Mouse (Mus musculus): ENCODE results near the gene Syne1. TPM values are rescaled to one million over a fixed set of nuclear protein-coding genes. Genes with fewer than 3 reads are reported as not detected.

The Syne1 gene
- 26.0 TPM for polyA plus RNA-seq (2015; fragmentation: Illumina TruSeq; extraction: RNeasy Lipid Tissue Mini Kit (QIAGEN cat#74804); ENCODE audit: insufficient read depth, low replicate concordance)

DNA sequence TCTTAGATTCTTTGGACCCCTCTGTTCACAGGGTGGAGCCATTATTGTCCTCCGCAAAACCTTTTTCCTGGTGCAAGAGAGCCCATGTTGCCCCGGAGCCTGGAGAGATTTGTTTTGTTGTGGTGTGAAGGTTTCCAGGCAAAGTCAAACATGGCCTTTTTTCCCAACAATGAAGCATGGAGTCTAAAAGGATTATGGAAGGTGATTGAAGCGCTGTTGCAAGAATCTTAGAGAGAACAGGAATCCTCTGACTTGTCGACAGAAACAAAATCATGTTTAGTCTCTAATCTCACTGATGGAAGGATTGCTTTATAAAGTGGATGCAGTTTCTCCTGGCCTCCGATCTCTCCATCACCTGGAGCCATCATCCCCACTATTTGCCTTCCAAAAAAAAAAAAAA, at the start of gene Syne1:
Syne1 (minus strand) TSS at position 101 of the 400 bp plus-strand sequence.

GRCm38 (mm10) chr10:5593464-5593863, 42.2 kb upstream of the Syne1 start, which contains the start of gene Myct1:
Myct1 (plus strand) TSS chr10:5593775.

DNA sequence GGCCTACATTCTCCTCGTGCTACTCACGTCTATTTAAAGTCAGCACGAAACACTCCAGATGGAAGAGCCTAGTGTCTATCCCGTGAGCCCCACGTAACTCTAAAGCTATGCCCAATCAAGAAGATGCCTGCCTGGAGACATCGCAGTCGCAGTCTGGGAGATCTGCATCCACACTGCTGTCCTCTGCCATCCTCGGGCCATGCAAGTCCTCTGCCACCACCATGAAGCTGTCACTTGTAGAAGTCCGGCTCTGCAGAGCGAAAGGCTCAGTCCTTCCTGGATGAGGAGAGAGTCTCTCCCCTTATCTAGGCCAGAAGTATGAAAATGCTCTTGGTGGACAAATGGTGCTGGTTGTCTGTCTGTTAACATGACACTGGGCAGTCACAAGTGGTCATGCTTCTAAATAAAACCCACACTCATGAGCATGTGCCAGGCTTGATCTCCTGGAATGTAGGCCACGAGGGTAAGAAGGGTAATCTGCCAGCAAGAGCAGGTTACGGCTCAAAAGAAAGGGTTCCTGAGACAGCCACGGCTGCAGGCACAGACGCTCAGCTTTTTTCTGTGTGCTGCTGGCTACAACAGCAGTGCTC, 482.5 kb downstream of the Syne1 start, which contains the start of gene Gm10097:
Gm10097 (plus strand) TSS at position 517 of the 590 bp plus-strand sequence.

Other genes with a start within 250 kb of the Syne1 start
- gene Myct1, start 42.3 kb upstream of the Syne1 start, polyA plus RNA-seq (2015; fragmentation: Illumina TruSeq; extraction: RNeasy Lipid Tissue Mini Kit (QIAGEN cat#74804); ENCODE audit: insufficient read depth, low replicate concordance), result 3.7 TPM
- gene Vip, start 87.7 kb upstream of the Syne1 start, polyA plus RNA-seq (2015; fragmentation: Illumina TruSeq; extraction: RNeasy Lipid Tissue Mini Kit (QIAGEN cat#74804); ENCODE audit: insufficient read depth, low replicate concordance), result not detected